In genomic region chr4:83486117-83486901, GRCm38 (mm10) we compare ENCODE assay signal across 8 mouse cellular contexts. TPM values are rescaled to one million over a fixed set of nuclear protein-coding genes. Genes with fewer than 3 reads are reported as not detected.
DNase-seq lines count a peak whose midpoint lies in the region; ATAC-seq and TF ChIP-seq lines count a peak whose summit lies in the region.

Gene Psip1 (minus strand): TSS chr4:83486459.

- peaks cover 11% of the 10 kb centered on the region; the same call in 1 of the 2 replicates for H3K4me1 ChIP-seq in embryonic facial prominence, embryonic 14.5 days (ENCODE audit: control insufficient read depth, insufficient read depth, low read length)
- peaks cover 15% of the 10 kb centered on the region for H3K4me1 ChIP-seq in limb, embryonic 14.5 days (ENCODE audit: control insufficient read depth, insufficient read depth, low read length)
- H3K4me1 ChIP-seq in midbrain, postnatal 0 days (ENCODE audit: insufficient read depth, low read length) = peaks cover 9% of the 10 kb centered on the region; the same call in 1 of the 2 replicates

- 0 out of 2 replicates have a peak, but pooled peaks have one; percentile 49 for TF ChIP-seq POLR2A in limb, embryonic 14.5 days (IDR thresholded peaks at IDR 0.05; ENCODE audit: borderline replicate concordance, extremely low read depth, insufficient read depth, insufficient read length)

- peaks cover 29% of the 10 kb centered on the region for H3K36me3 ChIP-seq in embryonic facial prominence, embryonic 14.5 days (ENCODE audit: control insufficient read depth, insufficient read depth, low read length)
- H3K36me3 ChIP-seq in limb, embryonic 14.5 days (ENCODE audit: control insufficient read depth, insufficient read depth, low read length) = peaks cover 26% of the 10 kb centered on the region
- H3K36me3 ChIP-seq in midbrain, postnatal 0 days (ENCODE audit: insufficient read depth, low read length) = peaks cover 10% of the 10 kb centered on the region; the same call in 1 of the 2 replicates

- peak; percentile 95 for ATAC-seq in embryonic facial prominence, embryonic 14.5 days (ENCODE audit: low read depth)
- peak; percentile 90 for ATAC-seq in limb, embryonic 14.5 days (ENCODE audit: low FRiP score, low read depth)
- peak; percentile 94 for ATAC-seq in midbrain, postnatal 0 days (ENCODE audit: low FRiP score)

- WGBS in embryonic facial prominence, embryonic 14.5 days = 0% methylated on average over 27 of the region's 86 CpGs
- WGBS in limb, embryonic 14.5 days = under 1% methylated on average over 38 of the region's 86 CpGs
- 0% methylated on average over 55 of the region's 86 CpGs for WGBS in midbrain, postnatal 0 days

- H3K9me3 ChIP-seq in embryonic facial prominence, embryonic 14.5 days (ENCODE audit: control insufficient read depth, low read length) = no peaks in the 10 kb centered on the region
- H3K9me3 ChIP-seq in limb, embryonic 14.5 days (ENCODE audit: control insufficient read depth, low read length) = no peaks in the 10 kb centered on the region
- H3K9me3 ChIP-seq in midbrain, postnatal 0 days (ENCODE audit: low read length) = no peaks in the 10 kb centered on the region

- TF ChIP-seq CTCF in midbrain, postnatal 0 days (IDR thresholded peaks at IDR 0.05) = peak; percentile 65

- H3K27me3 ChIP-seq in embryonic facial prominence, embryonic 14.5 days (replicated peaks; ENCODE audit: control insufficient read depth, insufficient read depth, low read length) = no peaks in the 10 kb centered on the region
- H3K27me3 ChIP-seq in limb, embryonic 14.5 days (ENCODE audit: control insufficient read depth, insufficient read depth, low read length) = no peaks in the 10 kb centered on the region
- H3K27me3 ChIP-seq in midbrain, postnatal 0 days (ENCODE audit: insufficient read depth, low read length) = no peaks in the 10 kb centered on the region

- peak within 1 kb of the TSS; percentile 97 for H3K4me3 ChIP-seq in embryonic facial prominence, embryonic 14.5 days (ENCODE audit: low read depth, low read length)
- peak within 1 kb of the TSS; percentile 88 for H3K4me3 ChIP-seq in limb, embryonic 14.5 days (replicated peaks; ENCODE audit: low read length)
- peak within 1 kb of the TSS; percentile 92 for H3K4me3 ChIP-seq in midbrain, postnatal 0 days (ENCODE audit: low read depth, low read length)

- peak within 1 kb of the TSS; percentile 99 for H3K27ac ChIP-seq in embryonic facial prominence, embryonic 14.5 days (replicated peaks; ENCODE audit: low read depth, low read length)
- H3K27ac ChIP-seq in limb, embryonic 14.5 days (replicated peaks; ENCODE audit: low read depth, low read length) = peak within 1 kb of the TSS; percentile 99
- H3K27ac ChIP-seq in midbrain, postnatal 0 days (ENCODE audit: low read depth, low read length) = peak within 1 kb of the TSS; percentile 100

- H3K9ac ChIP-seq in embryonic facial prominence, embryonic 14.5 days (ENCODE audit: low read depth, low read length) = peak within 1 kb of the TSS; percentile 89
- H3K9ac ChIP-seq in limb, embryonic 14.5 days (ENCODE audit: low read depth, low read length, severe bottlenecking) = peak within 1 kb of the TSS; percentile 92
- peak within 1 kb of the TSS; percentile 99 for H3K9ac ChIP-seq in midbrain, postnatal 0 days (replicated peaks; ENCODE audit: low read length, poor library complexity, severe bottlenecking)

- peak; percentile 70 for DNase-seq in 3T3-L1 (ENCODE audit: low read depth, low spot score)
- peak; percentile 74 to 77 for DNase-seq in adrenal gland, postnatal 4 days (ENCODE audit: low spot score in 2 of 2)
- DNase-seq in embryonic facial prominence, embryonic 14.5 days (ENCODE audit: low spot score) = peak; percentile 90
- peak; percentile 82 for DNase-seq in heart, adult 8-10 months (ENCODE audit: low spot score)
- DNase-seq in kidney, adult 9 months = peak; percentile 82
- peak; percentile 75 for DNase-seq in limb, embryonic 14.5 days (ENCODE audit: low spot score)
- DNase-seq in midbrain, postnatal 0 days (ENCODE audit: low spot score) = peak; percentile 89
- peak; percentile 83 to 88 for DNase-seq in spleen, postnatal 14 days (ENCODE audit: low spot score in 2 of 2)

- H3K4me2 ChIP-seq in embryonic facial prominence, embryonic 14.5 days (ENCODE audit: low read depth, low read length) = peak within 1 kb of the TSS; percentile 84
- peak within 1 kb of the TSS; percentile 69 for H3K4me2 ChIP-seq in limb, embryonic 14.5 days (replicated peaks; ENCODE audit: low read depth, low read length, severe bottlenecking)
- H3K4me2 ChIP-seq in midbrain, postnatal 0 days (ENCODE audit: low read depth, low read length, poor library complexity, severe bottlenecking) = peak within 1 kb of the TSS; percentile 61

RNA-seq across cellular contexts. Expression of gene Psip1, which starts in this region (rescaled TPM):
- 10 to 100 TPM; 79.9 to 95.3 TPM for total RNA-seq in adrenal gland, postnatal 4 days (2021)
- polyA plus RNA-seq in embryonic facial prominence, embryonic 14.5 days (2014; fragmentation: Nextera tagmentation; extraction: Ambion mirVana) = 146 and 157 TPM in 2 replicates
- total RNA-seq in heart, adult 8-10 months (2022) = 10 to 100 TPM; 15.1 to 20.4 (median 17.3) TPM
- 108 and 120 TPM in 2 replicates for polyA plus RNA-seq in limb, embryonic 14.5 days (2012; rRNA removed)
- 138 and 156 TPM in 2 replicates for polyA plus RNA-seq in limb, embryonic 14.5 days (2014; fragmentation: Nextera tagmentation; extraction: Ambion mirVana)
- 206 and 254 TPM in 2 replicates for total RNA-seq in midbrain, postnatal 0 days (2014; rRNA removed)
- 273 and 320 TPM in 2 replicates for polyA plus RNA-seq in midbrain, postnatal 0 days (2015; fragmentation: Nextera tagmentation; extraction: Ambion mirVana)

Comparison
In these comparisons a context has a peak if more than half of its experiments do, and no peak if none do; other contexts are left out.
1. Peak in every context shown above with its lines: DNase-seq, ATAC-seq, H3K4me3 ChIP-seq and H3K27ac ChIP-seq.